ENCODE assay signal across 14 mouse cellular contexts in the genomic region with DNA sequence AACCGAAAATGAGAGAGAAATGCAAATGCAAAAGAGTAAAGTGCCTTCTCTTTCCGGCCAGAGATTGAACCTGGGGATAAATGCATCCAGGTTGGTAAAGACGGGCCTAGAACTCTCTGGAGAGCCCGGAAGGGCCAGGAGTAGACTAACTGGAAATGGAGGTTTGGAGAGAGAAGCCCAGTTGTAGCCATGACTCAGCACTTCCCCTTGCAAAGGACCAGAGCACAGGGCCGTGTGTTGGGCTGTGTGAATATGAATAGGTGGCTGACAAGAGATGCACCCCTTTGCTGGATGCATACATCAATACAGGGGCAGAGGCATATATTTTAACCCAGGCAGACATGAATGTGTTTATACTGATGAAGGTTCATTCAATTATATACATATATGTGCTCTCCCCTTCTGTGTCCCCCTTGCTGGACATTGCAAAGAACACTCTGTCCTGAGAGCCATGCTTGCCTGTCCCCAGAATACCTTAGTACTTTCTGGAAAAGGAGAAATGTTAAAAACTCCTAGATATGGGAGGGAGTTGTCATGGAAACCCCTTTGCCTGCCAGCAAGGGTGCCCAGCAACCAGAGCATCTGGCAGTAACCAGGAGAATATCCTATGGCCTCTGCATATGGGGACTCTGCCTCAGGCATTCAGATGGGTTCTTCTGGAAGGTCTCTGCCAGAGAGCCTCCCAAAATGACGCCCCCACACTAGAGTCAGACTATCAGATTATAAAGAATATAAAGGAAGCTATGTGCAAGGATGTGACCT. TPM values are rescaled to one million over a fixed set of nuclear protein-coding genes. Genes with fewer than 3 reads are reported as not detected.
DNase-seq lines count a peak whose midpoint lies in the region; ATAC-seq and TF ChIP-seq lines count a peak whose summit lies in the region.
"Had no signal": no experiment of that assay in that cellular context is flagged by ENCODE, and none has a peak within 500 bp of the region (broad histone marks: within the 10 kb centered on the region; RNA-seq: fewer than 3 reads in every experiment).

No protein-coding gene starts in this region.

- TF ChIP-seq POLR2A in ES-Bruce4 (IDR thresholded peaks at IDR 0.05; ENCODE audit: insufficient read depth, low read length), result no peak

- no peak for ATAC-seq in forebrain, embryonic 16.5 days
- ATAC-seq in midbrain, embryonic 14.5 days (ENCODE audit: low FRiP score, low TSS enrichment), result no peak
- no peak for ATAC-seq in liver, postnatal 0 days

- peaks cover 15% of the 10 kb centered on the region for H3K27me3 ChIP-seq in ES-Bruce4 (ENCODE audit: control insufficient read depth, insufficient read depth, low read length, poor library complexity, severe bottlenecking)
- H3K27me3 ChIP-seq in forebrain, embryonic 16.5 days (replicated peaks; ENCODE audit: control insufficient read depth, insufficient read depth, low read length), result peaks cover 34% of the 10 kb centered on the region
- no peaks in the 10 kb centered on the region for H3K27me3 ChIP-seq in midbrain, embryonic 14.5 days (ENCODE audit: control insufficient read depth, insufficient read depth, low read length)
- H3K27me3 ChIP-seq in liver, postnatal 0 days (ENCODE audit: insufficient read depth, low read length), result peaks cover 64% of the 10 kb centered on the region

- H3K4me3 ChIP-seq in ES-Bruce4 (ENCODE audit: low read depth, low read length), result no peak overlapping the region
- no peak overlapping the region; the same call in 1 of the 2 replicates for H3K4me3 ChIP-seq in forebrain, embryonic 16.5 days (replicated peaks; ENCODE audit: low read length)
- H3K4me3 ChIP-seq in midbrain, embryonic 14.5 days (replicated peaks; ENCODE audit: low read depth, low read length), result peak overlapping the region; percentile 94
- no peak overlapping the region for H3K4me3 ChIP-seq in liver, postnatal 0 days (ENCODE audit: low read depth, low read length)
- H3K4me3 ChIP-seq: myocyte had no signal

- no peak for TF ChIP-seq CTCF in ES-Bruce4 (IDR thresholded peaks at IDR 0.05; ENCODE audit: low read depth, low read length)
- TF ChIP-seq CTCF in liver, postnatal 0 days (IDR thresholded peaks at IDR 0.05; ENCODE audit: low read depth), result no peak

- peak overlapping the region; percentile 83 for H3K4me2 ChIP-seq in forebrain, embryonic 16.5 days (ENCODE audit: low read length)
- H3K4me2 ChIP-seq in midbrain, embryonic 14.5 days (ENCODE audit: low read length), result peak overlapping the region; percentile 92
- H3K4me2 ChIP-seq in liver, postnatal 0 days (ENCODE audit: low read depth, low read length), result no peak overlapping the region

- WGBS in forebrain, embryonic 16.5 days, result 44% methylated on average over 6 of the region's 6 CpGs
- WGBS in midbrain, embryonic 14.5 days, result 26% methylated on average over 6 of the region's 6 CpGs
- WGBS in liver, postnatal 0 days (ENCODE audit: insufficient replicate concordance), result 35% methylated on average over 6 of the region's 6 CpGs

- peak; percentile 36 for DNase-seq in cerebellum, adult 11-12 months
- DNase-seq in cerebellum, postnatal 4 days (ENCODE audit: low spot score in 2 of 2), result no peak
- DNase-seq in midbrain, embryonic 14.5 days, result peak; percentile 35
- DNase-seq in gastrocnemius, postnatal 36 days, result no peak
- no peak for DNase-seq in liver, postnatal 0 days
- DNase-seq in urinary bladder, postnatal 4 days (ENCODE audit: low spot score in 2 of 2), result no peak
- DNase-seq: lung, adult 18-20 months had no signal

- no peak for TF ChIP-seq EP300 in ES-Bruce4 (IDR thresholded peaks at IDR 0.05; ENCODE audit: insufficient read depth, low read depth, low read length)
- TF ChIP-seq EP300 in liver, postnatal 0 days (IDR thresholded peaks at IDR 0.05; ENCODE audit: low read depth), result no peak

- 0 out of 2 replicates have a peak overlapping the region, but pooled peaks have one; percentile 26 for H3K9ac ChIP-seq in ES-Bruce4 (ENCODE audit: low read depth, poor library complexity, severe bottlenecking)
- H3K9ac ChIP-seq in forebrain, embryonic 16.5 days (replicated peaks; ENCODE audit: low read depth, low read length), result no peak overlapping the region
- H3K9ac ChIP-seq in midbrain, embryonic 14.5 days (replicated peaks; ENCODE audit: low read length), result peak overlapping the region; percentile 96; the same call in 1 of the 2 replicates
- H3K9ac ChIP-seq in liver, postnatal 0 days (replicated peaks), result no peak overlapping the region
- H3K9ac ChIP-seq: embryonic facial prominence, embryonic 13.5 days had no signal

- H3K9me3 ChIP-seq in ES-Bruce4 (replicated peaks; ENCODE audit: control insufficient read depth, insufficient read depth, low read length, poor library complexity, severe bottlenecking), result no peaks in the 10 kb centered on the region
- H3K9me3 ChIP-seq in forebrain, embryonic 16.5 days (ENCODE audit: control insufficient read depth, low read length), result no peaks in the 10 kb centered on the region
- H3K9me3 ChIP-seq in midbrain, embryonic 14.5 days (ENCODE audit: control insufficient read depth, low read length), result no peaks in the 10 kb centered on the region
- no peaks in the 10 kb centered on the region for H3K9me3 ChIP-seq in liver, postnatal 0 days (ENCODE audit: low read length)
- H3K9me3 ChIP-seq: embryonic facial prominence, embryonic 13.5 days had no signal

- intact Hi-C loops in gastrocnemius, postnatal 36 days (cut with DNase I), result no loop called here

- peaks cover 5% of the 10 kb centered on the region for H3K4me1 ChIP-seq in ES-Bruce4 (ENCODE audit: control insufficient read depth, insufficient read depth, low read length)
- H3K4me1 ChIP-seq in forebrain, embryonic 16.5 days (replicated peaks; ENCODE audit: control insufficient read depth, insufficient read depth, low read length), result peaks cover 46% of the 10 kb centered on the region
- H3K4me1 ChIP-seq in midbrain, embryonic 14.5 days (ENCODE audit: control insufficient read depth, insufficient read depth, low read length), result peaks cover 29% of the 10 kb centered on the region
- peaks cover 3% of the 10 kb centered on the region; the same call in 1 of the 2 replicates for H3K4me1 ChIP-seq in liver, postnatal 0 days (ENCODE audit: insufficient read depth)

- no peak overlapping the region for H3K27ac ChIP-seq in ES-Bruce4 (ENCODE audit: insufficient read depth, low read length)
- no peak overlapping the region for H3K27ac ChIP-seq in forebrain, embryonic 16.5 days (ENCODE audit: low read length)
- no peak overlapping the region for H3K27ac ChIP-seq in midbrain, embryonic 14.5 days (replicated peaks; ENCODE audit: low read depth, low read length)
- H3K27ac ChIP-seq in liver, postnatal 0 days (ENCODE audit: low read depth), result no peak overlapping the region
- H3K27ac ChIP-seq: embryonic facial prominence, embryonic 13.5 days had no signal

- no peaks in the 10 kb centered on the region for H3K36me3 ChIP-seq in ES-Bruce4 (ENCODE audit: control insufficient read depth, insufficient read depth, low read length, poor library complexity, severe bottlenecking)
- no peaks in the 10 kb centered on the region for H3K36me3 ChIP-seq in forebrain, embryonic 16.5 days (ENCODE audit: control insufficient read depth, insufficient read depth)
- no peaks in the 10 kb centered on the region for H3K36me3 ChIP-seq in midbrain, embryonic 14.5 days (ENCODE audit: control insufficient read depth, insufficient read depth, low read length)
- H3K36me3 ChIP-seq in liver, postnatal 0 days (replicated peaks; ENCODE audit: insufficient read depth, low read length), result no peaks in the 10 kb centered on the region
- H3K36me3 ChIP-seq: embryonic facial prominence, embryonic 13.5 days had no signal

RNA-seq across cellular contexts. Expression of gene Cdk5r2, which starts 4.7 kb away (rescaled TPM):
- 0.28 and 0.32 TPM in 2 replicates for polyA plus RNA-seq in ES-Bruce4 (2011; ENCODE audit: insufficient read depth, insufficient read length, low read depth, missing spikeins)
- 2.2 and 2.8 TPM in 2 replicates for polyA plus RNA-seq in forebrain, embryonic 16.5 days (2015; fragmentation: Nextera tagmentation; extraction: Ambion mirVana)
- polyA plus RNA-seq in midbrain, embryonic 14.5 days (2014; fragmentation: Nextera tagmentation; extraction: Ambion mirVana), result 16.5 and 29.9 TPM in 2 replicates
- total RNA-seq in gastrocnemius, postnatal 36 days (2021), result not detected
- polyA plus RNA-seq in liver, postnatal 0 days (2015; fragmentation: Nextera tagmentation; extraction: Ambion mirVana), result not detected in 2 replicates
- polyA plus RNA-seq: spleen, adult 2 months had no signal

RNA-seq across cellular contexts. Expression of gene Fev, which starts 25.8 kb away (rescaled TPM):
- polyA plus RNA-seq in ES-Bruce4 (2011; ENCODE audit: insufficient read depth, insufficient read length, low read depth, missing spikeins), result not detected in 2 replicates
- polyA plus RNA-seq in forebrain, embryonic 16.5 days (2015; fragmentation: Nextera tagmentation; extraction: Ambion mirVana), result not detected in 2 replicates
- 3.0 and 3.3 TPM in 2 replicates for polyA plus RNA-seq in midbrain, embryonic 14.5 days (2014; fragmentation: Nextera tagmentation; extraction: Ambion mirVana)
- total RNA-seq in gastrocnemius, postnatal 36 days (2021), result not detected
- 0.19 and 0.20 TPM in 2 replicates for polyA plus RNA-seq in liver, postnatal 0 days (2015; fragmentation: Nextera tagmentation; extraction: Ambion mirVana)
- total RNA-seq: gastrocnemius, postnatal 4 days; left cerebral cortex, adult 18-20 months had no signal
- polyA plus RNA-seq: embryonic facial prominence, embryonic 13.5 days; myocyte had no signal

RNA-seq across cellular contexts. Expression of gene Cryba2, which starts 33.5 kb away (rescaled TPM):
- polyA plus RNA-seq in ES-Bruce4 (2011; ENCODE audit: insufficient read depth, insufficient read length, low read depth, missing spikeins), result not detected in 2 replicates
- polyA plus RNA-seq in forebrain, embryonic 16.5 days (2015; fragmentation: Nextera tagmentation; extraction: Ambion mirVana), result not detected in 2 replicates
- polyA plus RNA-seq in midbrain, embryonic 14.5 days (2014; fragmentation: Nextera tagmentation; extraction: Ambion mirVana), result 0.77 TPM in 1 of 2 replicates, not detected in the other
- total RNA-seq in gastrocnemius, postnatal 36 days (2021), result not detected
- not detected in 2 replicates for polyA plus RNA-seq in liver, postnatal 0 days (2015; fragmentation: Nextera tagmentation; extraction: Ambion mirVana)
- total RNA-seq: gastrocnemius, postnatal 4 days had no signal
- polyA plus RNA-seq: embryonic facial prominence, embryonic 13.5 days; myocyte; spleen, adult 2 months had no signal

Comparison
In these comparisons a context has a peak if more than half of its experiments do, and no peak if none do; other contexts are left out.
1. DNase-seq: peak in cerebellum, adult 11-12 months (single experiment) and midbrain, embryonic 14.5 days (single experiment); none in cerebellum, postnatal 4 days (0 of 2), gastrocnemius, postnatal 36 days (0 of 2), liver, postnatal 0 days (single experiment) and urinary bladder, postnatal 4 days (0 of 2).
2. H3K9ac ChIP-seq: peak in ES-Bruce4 (single experiment) and midbrain, embryonic 14.5 days (single experiment); none in forebrain, embryonic 16.5 days (single experiment) and liver, postnatal 0 days (single experiment).